Mouse (Mus musculus) megakaryocyte-erythroid progenitor cell, adult 5-6 weeks (primary cell): ENCODE data around the gene Ccer2. TPM values are rescaled to one million over a fixed set of nuclear protein-coding genes. Genes with fewer than 3 reads are reported as not detected.

Source experiments
- ATAC-seq: replicated peaks from 2 replicates; pipeline ENCODE4 v1.8.0; 2016; ENCODE audit warnings: mild to moderate bottlenecking, inconsistent platforms; ENCODE audit not compliant: severe bottlenecking, poor library complexity, low FRiP score, low TSS enrichment
- total RNA-seq, 2 experiments: library from RNA; stranded (forward) in 1 of 2; stranded (reverse) in 1 of 2; fragments of 200-1000, 215-1000 nt in 1 of 2; fragments of >200 nt in 1 of 2; fragmentation: Nextera tagmentation in 1 of 2; gene quantifications; 2 replicates each; pipeline ENCODE4 v1.2.3; 2014 to 2017

Gene Ccer2
- total RNA-seq, 2 experiments from 2014 or later: not detected

DNA sequence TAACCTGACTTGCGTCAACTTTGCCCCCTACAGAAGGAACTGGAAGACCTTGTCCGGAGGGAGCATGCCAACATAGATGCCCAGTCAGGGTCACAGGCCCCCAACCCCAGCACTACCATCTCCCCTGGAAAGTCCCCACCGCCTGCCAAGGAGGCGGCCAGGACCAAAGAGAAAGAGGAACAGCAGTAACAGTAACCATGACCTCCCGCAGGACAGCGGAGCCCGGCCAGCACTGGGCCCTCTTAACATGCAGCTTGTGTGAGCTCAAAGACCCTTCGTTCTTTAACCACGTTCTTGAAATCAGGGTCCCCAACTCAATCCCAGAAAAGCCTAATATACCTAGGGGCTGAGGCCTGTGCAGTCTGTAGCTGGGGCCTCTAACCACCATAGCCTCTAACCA, 31.9 kb downstream of the Ccer2 start:
- ATAC-seq: no peak

DNA sequence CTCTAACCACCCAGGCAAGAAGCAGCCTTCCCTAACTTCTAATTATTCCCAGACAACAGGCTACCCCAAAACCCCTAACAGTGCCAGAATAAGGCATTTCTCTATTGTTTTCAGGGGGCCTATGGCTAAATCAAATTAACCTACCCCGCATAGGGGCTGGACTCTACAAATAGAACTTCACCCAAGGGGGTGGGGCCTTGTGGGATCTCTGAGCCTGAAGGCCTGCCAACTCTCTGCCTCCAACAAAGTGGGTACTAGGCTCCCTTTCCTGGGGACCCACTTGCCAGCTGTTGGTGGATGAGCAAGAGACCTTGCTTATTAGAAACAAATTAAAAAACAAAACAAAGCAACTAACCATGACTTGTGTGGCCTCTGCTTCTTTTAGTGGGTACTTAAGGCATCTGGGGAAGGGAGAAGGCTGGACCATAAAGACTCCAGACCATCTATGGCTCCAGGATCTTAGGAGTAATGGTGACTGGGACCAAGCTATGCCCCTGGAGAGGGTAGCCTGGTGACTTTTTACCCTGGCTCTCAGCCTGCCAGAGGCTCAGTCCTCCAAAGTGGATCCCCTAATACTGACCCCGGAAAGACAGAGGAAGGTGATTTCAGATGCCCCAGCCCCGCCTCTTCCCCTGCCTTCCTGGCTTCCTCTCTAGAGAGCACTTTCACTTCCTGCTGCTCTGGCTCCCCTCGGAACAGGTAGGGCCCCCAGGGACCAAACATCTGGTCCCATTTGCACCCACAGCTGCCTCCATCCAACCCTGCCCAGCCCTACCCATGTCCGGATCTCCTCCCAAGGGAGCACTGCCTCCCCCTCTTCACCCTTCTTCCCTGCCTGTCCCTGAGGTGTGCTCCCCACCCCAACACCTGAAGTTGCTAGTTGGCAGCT, 32.6 kb downstream of the Ccer2 start, which contains the start of gene Rinl:
Rinl (plus strand) TSS at position 663 of the 889 bp plus-strand sequence.
- no peak for ATAC-seq

DNA sequence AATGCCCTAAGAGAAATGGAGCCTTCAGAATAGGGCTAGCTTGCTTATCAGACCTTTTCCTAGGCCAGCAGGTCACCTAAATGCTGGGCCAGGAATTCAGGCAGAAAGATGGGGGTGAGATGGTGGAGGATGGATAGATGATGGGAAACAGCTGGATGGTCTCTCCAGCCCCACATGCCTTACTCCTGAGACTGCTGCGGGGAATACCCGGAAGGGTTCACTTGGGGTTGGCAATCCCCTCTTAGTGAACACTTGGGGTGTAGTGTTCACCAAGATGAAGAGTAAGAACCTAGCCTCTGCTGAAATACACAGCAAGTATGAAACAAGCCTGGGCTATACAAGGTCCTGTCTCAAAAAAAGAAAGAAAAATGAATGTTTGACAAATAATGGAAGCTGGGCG, 33.3 kb downstream of the Ccer2 start:
- no peak for ATAC-seq

DNA sequence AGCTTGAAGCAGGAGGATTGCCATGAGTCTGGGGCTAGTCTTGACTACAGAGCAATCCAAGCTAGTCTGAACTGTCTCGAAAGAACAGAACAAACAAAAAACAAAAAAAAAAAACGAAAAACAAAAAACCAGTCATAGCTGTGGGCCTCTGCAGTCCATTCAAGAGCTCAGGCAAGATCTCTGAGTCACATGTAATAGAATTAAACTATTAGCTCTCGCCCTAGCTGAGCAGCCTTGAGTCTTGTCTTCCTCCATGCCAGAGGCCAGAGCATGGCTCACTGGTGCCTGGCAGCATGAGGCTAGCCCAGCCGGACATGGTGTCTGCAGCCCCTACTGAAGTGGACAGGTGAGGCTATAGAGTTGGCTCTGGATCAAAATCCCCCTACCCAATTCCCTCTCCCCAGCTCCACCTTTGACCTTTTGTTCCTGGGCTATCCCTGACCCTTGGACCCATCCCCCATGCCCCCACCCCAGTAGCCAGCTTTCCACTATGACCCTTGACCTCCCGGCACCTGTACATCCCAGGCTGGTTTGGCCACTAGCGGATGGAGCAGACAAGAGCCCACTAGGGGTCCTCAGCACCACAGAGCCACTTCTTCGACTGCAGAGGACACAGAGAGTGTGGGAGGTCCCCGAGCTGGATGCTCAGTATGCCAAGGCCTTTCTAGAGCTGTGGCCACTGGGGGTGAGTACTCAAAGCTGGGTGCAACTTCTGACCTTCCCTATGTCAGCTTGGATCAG, 34.3 kb downstream of the Ccer2 start:
- ATAC-seq: no peak

DNA sequence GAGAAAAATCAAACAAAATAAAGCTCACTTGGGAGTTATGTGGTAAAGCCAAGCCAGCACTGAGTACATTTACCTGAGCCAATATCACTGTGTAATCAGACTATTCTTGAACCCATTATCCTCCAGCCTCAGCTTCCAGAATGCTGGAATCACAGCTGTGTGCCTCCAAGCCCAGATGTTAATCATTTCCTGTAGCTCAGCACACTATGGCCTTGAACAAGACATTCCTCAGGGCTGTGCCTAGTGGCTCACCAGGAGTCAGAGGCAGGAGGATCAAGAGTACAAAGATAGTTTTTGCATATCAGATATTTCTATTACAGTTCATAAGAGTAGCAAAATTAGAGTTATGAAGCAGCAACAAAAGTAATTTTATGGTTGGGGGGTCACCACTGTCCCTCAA, 35.7 kb downstream of the Ccer2 start:
- no peak for ATAC-seq

DNA sequence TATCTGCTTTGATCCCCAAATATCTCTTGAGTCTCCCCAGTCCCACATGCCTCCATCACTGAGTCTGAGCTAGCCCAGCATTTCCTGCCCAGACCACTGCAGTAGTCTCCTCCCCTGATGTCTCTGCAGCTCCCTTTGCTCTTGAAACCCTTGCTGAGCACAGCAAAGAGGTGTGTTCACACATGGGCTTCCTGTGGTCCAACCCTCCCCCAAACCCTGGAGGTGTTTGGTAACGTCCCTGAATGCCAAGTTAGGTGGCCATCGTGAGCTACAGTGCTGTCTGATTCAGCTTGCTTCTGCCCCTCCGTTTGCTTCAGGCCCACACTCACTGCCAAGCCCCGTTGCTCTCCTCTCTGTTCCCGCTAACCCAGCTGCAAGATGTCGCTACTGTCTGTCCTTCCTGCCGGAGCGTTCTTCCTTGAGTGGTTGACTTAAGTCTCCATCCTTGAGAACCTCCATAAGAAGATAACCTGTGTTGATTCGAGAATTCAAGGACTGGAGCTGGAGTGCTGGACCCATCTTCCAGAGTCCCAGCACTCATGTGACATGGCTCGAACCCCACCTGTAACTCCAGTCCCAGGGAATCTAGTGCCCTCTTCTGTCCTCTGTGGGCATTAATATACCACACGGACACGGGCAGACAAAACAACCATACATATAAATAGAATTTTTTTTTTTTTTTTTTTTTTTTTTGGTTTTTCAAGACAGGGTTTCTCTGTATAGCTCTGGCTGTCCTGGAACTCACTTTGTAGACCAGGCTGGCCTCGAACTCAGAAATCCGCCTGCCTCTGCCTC, 36.6 kb downstream of the Ccer2 start:
- ATAC-seq: no peak

DNA sequence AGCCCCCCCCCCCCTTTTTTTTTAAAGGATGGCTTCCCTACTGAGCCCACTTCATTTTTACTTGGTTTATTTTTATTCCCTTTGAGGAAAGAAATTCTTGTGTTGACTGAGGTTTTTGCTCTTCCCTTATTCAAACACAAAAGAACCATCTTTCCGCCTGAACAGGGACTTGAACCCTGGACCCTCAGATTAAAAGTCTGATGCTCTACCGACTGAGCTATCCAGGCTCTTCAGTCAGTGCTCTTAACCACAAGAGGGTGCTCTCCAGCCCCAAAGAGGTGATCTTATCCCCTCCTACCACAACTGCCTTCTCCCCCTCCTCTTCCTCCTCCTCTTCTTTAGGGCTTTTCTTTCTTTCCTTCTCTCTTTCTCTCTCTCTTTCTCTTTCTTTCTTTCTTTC, 37.9 kb downstream of the Ccer2 start:
- ATAC-seq: no peak

DNA sequence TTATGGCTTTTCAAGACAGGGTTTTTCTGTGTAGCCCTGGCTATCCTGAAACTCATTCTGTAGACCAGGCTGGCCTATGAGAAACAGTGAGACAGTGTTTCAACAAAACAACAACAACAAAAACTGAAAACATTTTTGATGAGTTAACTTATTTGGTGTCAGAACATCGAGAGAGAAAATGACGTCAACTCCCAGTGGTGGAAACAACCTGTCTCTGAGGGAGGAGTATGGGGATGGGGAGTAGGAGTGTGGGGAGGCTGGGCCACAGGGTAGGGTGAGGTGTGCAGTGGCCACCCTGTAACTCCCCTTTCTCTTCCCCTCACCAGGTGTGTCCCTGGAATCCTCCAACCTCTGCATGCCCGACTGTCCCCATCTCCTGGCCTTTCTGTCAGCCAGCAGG, 38.5 kb downstream of the Ccer2 start:
- ATAC-seq: no peak

DNA sequence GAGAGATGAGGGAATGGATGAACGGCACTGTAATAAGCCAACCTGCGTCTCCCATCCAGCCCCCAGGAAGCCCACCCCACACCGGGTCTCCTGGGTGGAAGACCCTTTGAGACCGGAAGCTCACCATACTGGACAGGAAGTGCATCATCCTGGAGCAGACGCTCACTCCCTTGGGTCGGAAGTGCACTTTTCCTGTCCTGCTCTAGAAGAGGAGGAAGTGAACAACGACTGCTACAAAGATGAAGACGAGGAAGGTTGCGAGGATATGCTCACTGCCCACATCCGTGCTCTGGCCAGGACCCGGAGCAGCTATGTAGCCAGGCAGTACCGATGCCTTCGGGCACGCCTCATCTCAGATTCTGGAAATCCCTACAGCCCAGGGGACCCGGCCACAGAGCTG, 39.9 kb downstream of the Ccer2 start:
- ATAC-seq: peak; percentile 28; the same call in 1 of the 2 replicates

DNA sequence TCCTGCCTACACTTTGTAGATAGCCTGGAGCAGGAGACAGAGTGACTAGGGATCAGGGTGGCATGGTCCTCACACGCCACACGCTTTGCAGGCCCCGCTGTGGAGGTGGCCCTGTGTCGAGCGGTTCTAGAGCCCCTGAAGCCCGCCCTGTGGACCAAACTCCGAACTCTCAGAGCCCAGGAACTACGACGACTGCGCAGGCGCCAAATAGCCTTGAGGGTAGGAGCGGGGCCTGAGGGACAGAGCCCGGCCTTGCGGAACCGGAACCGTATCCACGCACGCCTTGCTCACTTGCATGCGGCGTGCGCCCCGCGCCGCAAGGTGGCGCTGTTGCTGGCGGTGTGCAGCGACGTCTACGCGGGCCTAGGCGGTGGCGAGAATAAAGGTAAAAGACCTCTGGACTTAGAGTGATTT, 40.6 kb downstream of the Ccer2 start:
- ATAC-seq: peak; percentile 79

DNA sequence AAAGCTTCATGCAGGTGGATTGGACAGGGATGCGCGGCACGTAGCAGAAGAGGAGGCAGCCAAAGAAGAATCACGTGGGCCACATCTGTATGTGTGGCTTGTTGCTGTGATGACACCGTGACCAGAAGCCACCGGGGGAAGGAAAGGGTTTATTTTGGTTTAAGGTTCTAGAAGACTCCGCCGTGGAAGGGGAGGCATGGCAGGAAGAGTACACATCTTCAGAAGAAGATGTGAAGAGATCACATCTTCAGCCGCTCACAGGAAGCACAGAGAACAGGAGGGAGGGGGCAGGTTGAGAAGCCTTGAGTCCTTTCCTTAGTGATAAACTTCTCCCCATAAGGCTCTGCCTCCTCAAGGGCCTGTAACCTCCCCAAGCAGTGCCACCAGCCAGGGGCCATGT, 44.0 kb downstream of the Ccer2 start:
- no peak for ATAC-seq

DNA sequence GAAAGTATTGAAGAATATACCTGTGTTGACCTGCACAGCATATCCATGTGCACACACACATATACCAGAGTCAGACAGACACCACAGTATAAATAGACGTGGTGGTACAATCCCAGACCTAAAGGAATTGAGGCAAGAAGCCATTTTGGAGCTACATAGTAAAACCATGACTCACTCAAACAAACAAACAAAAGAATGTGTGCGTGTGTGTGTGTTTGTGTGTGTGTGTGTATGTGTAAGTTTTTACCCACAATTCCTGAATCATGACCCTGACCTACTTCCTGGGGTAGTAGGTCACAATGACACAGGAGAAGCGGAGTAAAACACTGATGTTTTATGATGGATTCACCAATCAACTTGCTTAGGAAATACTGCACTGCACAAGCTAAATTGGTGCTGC, 45.5 kb downstream of the Ccer2 start:
- no peak for ATAC-seq

DNA sequence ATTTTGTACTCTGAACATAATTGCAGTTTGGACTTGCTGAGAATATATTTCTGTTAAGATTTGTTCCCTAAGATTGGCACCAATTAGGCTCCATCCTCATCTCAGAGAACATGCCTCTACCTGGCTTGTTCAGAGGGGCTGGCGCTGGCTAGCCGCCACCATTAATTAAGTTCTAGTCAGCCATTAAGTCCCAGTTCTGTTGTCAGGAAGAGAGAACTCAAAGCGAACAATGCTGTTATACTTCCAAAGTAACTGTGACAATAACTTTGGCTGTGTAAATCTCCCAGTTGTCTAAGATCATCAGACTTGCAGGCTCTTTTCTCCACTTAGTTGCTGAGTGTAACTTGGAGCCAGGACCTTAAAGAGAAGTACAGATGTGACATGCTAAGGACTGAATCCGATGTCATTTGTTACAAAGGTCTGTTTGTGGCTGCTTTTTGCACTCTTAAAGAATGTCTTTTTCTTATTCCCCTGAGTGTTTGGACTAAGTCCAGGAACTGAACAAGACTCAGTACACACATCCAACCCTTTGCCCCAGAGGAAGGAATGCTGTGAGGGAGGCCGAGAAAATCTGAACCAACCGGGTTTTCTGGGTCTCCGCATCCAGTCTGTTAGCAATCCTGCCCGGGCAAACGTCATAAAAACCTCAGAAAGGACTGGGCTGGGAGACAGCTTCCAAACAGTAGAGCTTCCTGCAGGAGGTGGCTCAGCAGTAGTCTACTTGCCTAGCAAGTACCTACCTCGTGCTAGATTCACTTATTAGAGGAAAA, 46.1 kb downstream of the Ccer2 start:
- ATAC-seq: no peak

DNA sequence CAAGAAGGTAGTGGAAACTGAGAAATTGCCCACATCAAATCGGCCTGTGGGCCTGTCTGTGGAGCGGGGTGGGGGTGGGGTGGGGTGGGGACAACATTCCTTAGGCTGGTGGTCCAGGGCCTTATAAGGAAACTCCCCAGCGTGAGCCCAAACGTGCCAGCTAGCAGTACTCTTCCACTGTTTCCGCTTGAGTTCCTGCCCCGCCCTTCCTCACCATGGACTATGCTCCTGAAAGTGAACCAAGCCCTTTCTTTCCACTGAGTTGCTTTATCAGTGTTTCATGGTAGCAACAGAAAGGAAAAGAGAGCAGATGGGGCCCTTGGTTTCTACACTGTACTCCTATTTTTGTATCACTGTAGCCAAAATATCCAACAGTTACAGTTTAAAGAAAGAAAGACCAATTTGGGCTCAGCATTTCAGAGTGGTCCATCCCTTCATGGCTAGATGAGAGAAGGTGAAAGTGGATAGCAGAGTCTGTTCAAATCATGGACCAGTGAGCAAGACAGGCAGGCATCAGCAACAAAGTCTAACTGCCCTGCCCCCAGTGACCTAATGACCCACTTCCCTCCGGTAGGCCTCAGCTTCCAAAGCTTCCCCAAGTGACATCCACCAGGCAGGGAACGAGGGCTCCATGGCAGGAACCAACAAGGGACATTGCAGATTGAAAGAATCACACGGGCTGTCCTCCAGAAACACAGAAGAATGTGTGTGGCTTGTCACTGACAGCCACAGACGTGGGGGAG, 47.0 kb downstream of the Ccer2 start:
- ATAC-seq: peak; percentile 60

DNA sequence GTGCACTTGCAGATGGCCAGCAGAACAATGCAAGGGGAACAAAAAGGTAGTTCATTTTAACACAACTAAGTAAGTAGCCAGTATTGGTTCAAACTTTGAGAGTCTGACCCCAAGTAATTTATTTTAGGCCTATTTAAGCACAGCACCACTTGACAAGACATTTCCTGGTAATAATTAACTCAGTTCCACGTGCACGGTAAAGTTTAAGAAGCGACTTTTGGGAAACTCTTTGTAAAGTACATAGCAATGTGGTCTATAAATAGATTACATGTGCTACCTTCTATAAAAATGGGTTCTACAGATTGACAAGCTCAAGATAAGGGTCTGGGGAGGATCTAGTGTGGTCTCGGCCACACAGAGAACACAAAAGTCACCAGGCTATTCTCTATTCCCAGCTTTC, 47.8 kb downstream of the Ccer2 start:
- ATAC-seq: peak; percentile 32; the same call in 1 of the 2 replicates

DNA sequence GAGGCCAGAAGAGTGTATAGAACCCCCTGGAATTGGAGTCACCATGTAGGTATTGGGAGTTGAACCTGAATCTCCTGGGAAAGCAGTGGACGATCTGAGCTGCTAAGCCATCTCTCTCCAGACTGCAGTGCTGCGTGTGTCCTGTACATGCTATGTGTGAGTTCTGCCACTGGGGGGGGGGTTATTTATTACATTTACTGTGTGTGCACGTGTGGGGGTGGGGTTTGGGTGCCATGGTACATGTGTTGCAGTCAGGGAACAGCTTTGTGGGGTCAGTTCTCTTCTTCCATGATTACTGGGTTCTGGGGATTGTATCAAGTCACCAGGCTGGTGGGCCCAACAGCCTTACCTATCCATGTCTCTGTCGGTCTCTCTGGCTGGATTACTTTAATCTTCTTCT, 50.9 kb downstream of the Ccer2 start:
- no peak for ATAC-seq

DNA sequence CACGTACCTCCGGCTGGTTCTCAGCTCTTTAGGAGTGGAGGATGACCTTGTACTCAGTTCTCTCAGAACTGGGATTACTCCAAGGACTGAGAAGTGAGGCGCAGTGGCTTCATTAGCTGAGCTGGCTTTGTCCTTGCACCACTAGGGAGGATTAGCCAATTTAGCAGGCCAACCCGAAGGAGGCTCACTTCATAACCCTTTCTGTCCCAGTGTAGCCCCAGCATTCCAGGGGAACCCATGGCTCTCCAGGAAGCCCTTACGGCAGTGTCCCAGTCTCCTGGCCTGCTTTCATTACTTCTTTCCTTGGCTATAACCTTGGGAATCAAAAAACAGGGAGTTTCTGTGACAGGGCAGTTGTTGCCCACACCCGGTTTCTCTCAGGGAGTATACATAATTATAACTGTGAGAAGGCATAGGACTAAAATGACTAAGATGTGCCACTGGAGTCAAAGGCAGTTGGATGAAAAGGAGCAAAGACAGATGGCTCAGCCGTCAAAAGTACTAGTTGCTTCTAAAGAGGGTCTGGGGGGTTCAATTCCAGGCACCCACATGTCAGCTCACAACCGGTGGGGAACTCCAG, 51.8 kb downstream of the Ccer2 start:
- ATAC-seq: no peak

DNA sequence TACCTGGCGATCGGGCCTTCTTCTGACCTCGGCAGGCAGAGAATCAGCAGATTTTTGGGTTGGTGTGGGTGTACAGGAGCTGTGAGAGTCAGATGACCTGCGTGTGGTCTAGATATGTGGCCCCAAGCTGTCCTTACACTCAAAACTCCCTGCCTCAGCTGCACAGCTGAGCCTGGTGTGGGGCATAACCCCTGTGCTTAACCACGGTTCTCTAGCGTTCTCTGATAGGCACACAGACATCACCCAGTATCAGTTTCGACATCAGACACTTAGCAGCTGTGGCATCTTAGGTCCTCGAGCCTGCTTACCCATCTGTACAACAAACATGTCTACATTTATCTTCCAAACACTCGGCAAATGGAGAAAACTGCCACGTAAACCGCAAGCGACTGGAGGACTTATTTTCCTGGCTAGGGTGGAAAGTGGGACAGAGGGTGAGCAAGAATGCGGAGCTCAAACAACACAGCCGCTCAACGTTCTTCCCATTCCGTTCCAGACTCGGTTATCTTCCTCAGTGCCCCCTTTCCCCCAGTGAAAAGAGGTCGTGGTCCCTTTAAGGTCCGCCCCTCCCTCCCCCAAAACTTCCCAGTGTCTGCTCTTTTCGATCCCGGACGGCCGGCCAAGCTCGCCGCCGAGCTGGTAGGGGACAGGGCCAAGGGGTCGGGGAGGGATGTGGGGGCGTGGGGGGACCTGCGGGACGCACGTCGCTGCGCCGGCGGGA, 52.4 kb downstream of the Ccer2 start, which contains the start of gene Hnrnpl:
Hnrnpl (plus strand) TSS at position 321 of the 721 bp plus-strand sequence.
- ATAC-seq: peak; percentile 11
